Mouse (Mus musculus): ENCODE measurements around the gene Lyst. TPM values are rescaled to one million over a fixed set of nuclear protein-coding genes. Genes with fewer than 3 reads are reported as not detected.

Gene Lyst
- polyA plus RNA-seq, 1 experiment from 2014 or later = 2.8 TPM

Other genes starting within 250 kb of the Lyst start
- gene Gpr137b, start 196.4 kb upstream of the Lyst start, polyA plus RNA-seq (2014; fragmentation: Nextera tagmentation; extraction: Ambion mirVana) = 21.4 and 24.0 TPM in 2 replicates
- 20.8 and 23.5 TPM in 2 replicates for gene Nid1, start 152.8 kb upstream of the Lyst start, polyA plus RNA-seq (2014; fragmentation: Nextera tagmentation; extraction: Ambion mirVana)
- 23.5 and 29.1 TPM in 2 replicates for gene Gng4, start 193.7 kb downstream of the Lyst start, polyA plus RNA-seq (2014; fragmentation: Nextera tagmentation; extraction: Ambion mirVana)

Measured in forebrain, embryonic 14.5 days (tissue).